Mouse (Mus musculus) thymus, postnatal 25 days (tissue): ENCODE data around the gene Pom121l2.
A peak's percentile ranks its signal among the peaks of the same experiment; 100 is the strongest.

Source experiments
- DNase-seq: peaks from one replicate; pipeline ENCODE4 v3.0.0; 2022

Gene Pom121l2

GRCm38 (mm10) chr13:22020901-22021339, 39.9 kb downstream of the Pom121l2 start:
- DNase-seq: peak; percentile 51

- no peak for DNase-seq
These were observed 40.6 kb downstream of the Pom121l2 start for GRCm38 (mm10) chr13:22021581-22021980.

GRCm38 (mm10) chr13:22022241-22022640, 41.2 kb downstream of the Pom121l2 start:
- peak; percentile 80 for DNase-seq

- peak; percentile 89 for DNase-seq
These were observed 45.4 kb downstream of the Pom121l2 start for GRCm38 (mm10) chr13:22026058-22027031.

- DNase-seq: peak; percentile 92
These were observed 47.9 kb downstream of the Pom121l2 start for GRCm38 (mm10) chr13:22028673-22029460.

- DNase-seq: no peak
These were observed 48.9 kb downstream of the Pom121l2 start for GRCm38 (mm10) chr13:22029928-22030327.

GRCm38 (mm10) chr13:22030493-22030892, 49.5 kb downstream of the Pom121l2 start:
- no peak for DNase-seq

GRCm38 (mm10) chr13:22033741-22034442, 52.9 kb downstream of the Pom121l2 start:
- DNase-seq: no peak

- DNase-seq: no peak
These were observed 53.7 kb downstream of the Pom121l2 start for GRCm38 (mm10) chr13:22034443-22035266.

GRCm38 (mm10) chr13:22035267-22036148, 54.5 kb downstream of the Pom121l2 start, which contains the start of the genes Hist1h2ah and Hist1h2bk:
Gene Hist1h2ah (minus strand): TSS chr13:22035568.
Gene Hist1h2bk (plus strand): TSS chr13:22035870.
- DNase-seq: peak; percentile 86

- DNase-seq: peak; percentile 41
These were observed 55.4 kb downstream of the Pom121l2 start for GRCm38 (mm10) chr13:22036149-22036956.

GRCm38 (mm10) chr13:22036986-22037385, 56.0 kb downstream of the Pom121l2 start:
- DNase-seq: no peak

- DNase-seq: no peak
These were observed 56.4 kb downstream of the Pom121l2 start for GRCm38 (mm10) chr13:22037415-22037814.
